Mouse (Mus musculus) spleen, adult 2 months (tissue): ENCODE measurements around the gene Cyfip1.

Source experiments
- CTCF ChIP-seq: fragments of 200-500 bp; IDR thresholded peaks from 2 replicates; pipeline ENCODE4 v1.5.1; 2011; ENCODE audit warnings: mild to moderate bottlenecking, inconsistent platforms; ENCODE audit not compliant: insufficient read depth, insufficient read length, insufficient replicate concordance; ENCODE audit errors: extremely low read depth
- POLR2A ChIP-seq: fragments of 200-500 bp; IDR thresholded peaks from 2 replicates; pipeline ENCODE4 v1.6.1; 2011; ENCODE audit warnings: low read depth, low read length, inconsistent platforms

- TF ChIP-seq POLR2A: no peak
- no peak for TF ChIP-seq CTCF
Measured at GRCm38 (mm10) chr7:55966866-55967460, 125.4 kb downstream of the Cyfip1 start.
